Mouse (Mus musculus): ENCODE data around the gene Vkorc1l1.
A peak's percentile ranks its signal among the peaks of the same experiment; 100 is the strongest.

Gene Vkorc1l1

DNA sequence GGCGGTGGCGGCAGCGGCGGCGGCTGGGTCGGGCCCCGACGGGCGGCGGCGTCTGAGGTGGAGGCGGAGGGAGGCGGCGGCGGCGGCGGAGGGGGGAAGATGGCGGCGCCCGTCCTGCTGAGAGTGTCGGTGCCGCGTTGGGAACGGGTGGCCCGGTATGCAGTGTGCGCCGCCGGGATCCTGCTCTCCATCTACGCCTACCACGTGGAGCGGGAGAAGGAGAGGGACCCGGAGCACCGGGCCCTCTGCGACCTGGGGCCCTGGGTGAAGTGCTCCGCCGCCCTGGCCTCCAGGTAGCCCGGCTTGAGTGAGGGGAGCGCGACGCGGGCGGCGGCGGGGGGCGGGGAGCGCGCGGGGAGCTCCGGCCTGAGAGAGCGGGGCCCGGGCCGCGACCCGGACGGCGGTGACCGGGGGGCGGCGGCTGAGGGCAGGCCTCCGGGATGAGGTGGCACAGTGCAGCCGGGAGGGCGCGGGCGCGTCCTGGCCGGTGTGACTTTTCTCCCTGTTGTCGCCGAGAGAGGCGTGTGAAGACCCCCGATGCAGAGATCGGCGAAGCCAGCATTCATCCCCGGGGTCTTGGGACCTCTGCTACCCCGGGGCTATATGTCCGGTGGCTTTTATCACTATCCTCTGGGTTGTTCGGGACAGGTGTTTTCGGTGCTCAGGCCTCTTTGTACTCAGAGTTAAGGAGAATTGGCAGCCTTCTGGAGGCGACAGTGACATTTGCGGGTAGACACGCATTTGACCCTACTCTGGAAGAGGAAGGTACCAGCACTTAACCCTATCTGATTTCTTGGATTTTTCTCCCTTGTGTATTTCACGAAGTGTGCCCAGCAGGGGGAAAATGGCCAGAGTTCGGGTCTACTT, 536 bp downstream of the Vkorc1l1 start:
- peak; percentile 7 for DNase-seq (ENCODE audit: low spot score)

- no peak for DNase-seq (ENCODE audit: low spot score)
Measured at GRCm38 (mm10) chr5:129943402-129943801, 1.6 kb downstream of the Vkorc1l1 start.

DNA sequence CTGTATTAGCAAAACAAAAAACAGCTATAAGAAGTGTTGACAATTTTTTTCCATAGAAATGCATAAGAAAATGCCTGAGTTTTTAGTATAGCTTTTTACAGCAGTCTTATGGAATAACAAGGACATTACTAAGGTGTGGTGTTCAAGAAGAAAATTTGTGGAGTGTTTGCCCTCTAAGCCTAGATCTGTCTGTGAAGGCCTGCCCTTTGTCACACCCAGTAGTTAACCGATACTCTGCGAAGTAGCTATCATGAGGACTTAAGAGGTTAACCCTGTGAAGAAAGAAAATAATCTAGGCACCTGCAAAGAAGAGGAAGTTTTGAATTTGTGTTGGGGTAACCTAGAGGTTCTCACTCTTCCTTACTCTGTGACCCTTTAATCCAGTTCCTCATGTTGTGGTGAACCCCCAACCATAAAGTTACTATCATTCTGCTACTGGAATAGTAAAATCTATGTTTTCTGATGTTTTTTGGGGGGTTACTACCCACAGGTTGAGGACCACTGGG, 5.8 kb downstream of the Vkorc1l1 start:
- DNase-seq (ENCODE audit: low spot score), result no peak

DNA sequence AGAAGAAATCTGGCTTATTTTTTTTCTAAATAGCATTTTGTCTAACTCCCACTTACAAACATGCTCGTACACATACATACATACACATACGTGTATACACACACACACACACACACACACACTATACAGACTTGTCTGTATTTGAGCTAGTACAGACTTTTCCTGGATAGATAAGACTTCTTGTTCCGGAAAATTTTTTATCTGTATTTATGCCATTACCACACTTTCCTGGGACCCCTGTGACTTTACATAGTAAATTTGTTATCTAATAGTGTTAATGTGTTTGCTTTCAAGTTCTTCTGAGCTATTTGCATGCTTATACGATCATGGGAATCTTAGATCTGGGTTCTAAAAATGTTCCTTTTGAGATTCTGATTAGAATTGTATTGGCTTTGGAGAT, 10.4 kb downstream of the Vkorc1l1 start:
- DNase-seq (ENCODE audit: low spot score), result no peak

- DNase-seq (ENCODE audit: low spot score), result no peak
Measured at GRCm38 (mm10) chr5:129954473-129955254, 12.9 kb downstream of the Vkorc1l1 start.

GRCm38 (mm10) chr5:129955792-129956191, 14.0 kb downstream of the Vkorc1l1 start:
- DNase-seq (ENCODE audit: low spot score), result no peak

- DNase-seq (ENCODE audit: low spot score), result no peak
Measured at GRCm38 (mm10) chr5:129963224-129963623, 21.5 kb downstream of the Vkorc1l1 start.

- DNase-seq (ENCODE audit: low spot score), result no peak
Measured at GRCm38 (mm10) chr5:129966448-129966847, 24.7 kb downstream of the Vkorc1l1 start.

GRCm38 (mm10) chr5:129968417-129968816, 26.6 kb downstream of the Vkorc1l1 start:
- no peak for DNase-seq (ENCODE audit: low spot score)

- DNase-seq (ENCODE audit: low spot score), result no peak
Measured at GRCm38 (mm10) chr5:129971491-129971890, 29.7 kb downstream of the Vkorc1l1 start.

- no peak for DNase-seq (ENCODE audit: low spot score)
Measured at GRCm38 (mm10) chr5:129974354-129974753, 32.6 kb downstream of the Vkorc1l1 start.

- DNase-seq (ENCODE audit: low spot score), result no peak
Measured at GRCm38 (mm10) chr5:129974866-129975311, 33.1 kb downstream of the Vkorc1l1 start.

DNA sequence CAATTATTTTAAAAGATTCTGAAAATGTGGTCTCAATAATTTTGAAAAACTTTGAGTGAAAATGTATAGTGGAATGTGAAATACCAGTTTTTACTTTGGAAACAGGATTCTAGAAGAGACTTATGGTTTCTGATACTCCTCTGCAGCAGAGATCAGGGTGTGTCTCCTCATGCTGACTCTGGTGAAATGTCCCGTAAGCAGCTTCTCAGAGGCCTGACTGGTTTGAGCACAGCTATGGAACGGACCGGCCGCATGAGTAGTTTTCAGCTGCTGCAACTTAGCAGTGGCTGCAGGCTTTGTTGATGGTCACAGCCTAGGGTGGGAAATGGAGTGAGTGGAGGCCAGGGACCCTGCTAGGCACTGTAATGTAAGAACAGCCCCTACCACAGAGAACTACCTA, 36.0 kb downstream of the Vkorc1l1 start:
- no peak for DNase-seq (ENCODE audit: low spot score)

- no peak for DNase-seq (ENCODE audit: low spot score)
Measured at GRCm38 (mm10) chr5:129978608-129979007, 36.8 kb downstream of the Vkorc1l1 start.

GRCm38 (mm10) chr5:129980216-129980615, 38.4 kb downstream of the Vkorc1l1 start:
- DNase-seq (ENCODE audit: low spot score), result no peak

- no peak for DNase-seq (ENCODE audit: low spot score)
Measured at GRCm38 (mm10) chr5:129989376-129989775, 47.6 kb downstream of the Vkorc1l1 start.

GRCm38 (mm10) chr5:129991898-129992297, 50.1 kb downstream of the Vkorc1l1 start:
- no peak for DNase-seq (ENCODE audit: low spot score)

- DNase-seq (ENCODE audit: low spot score), result no peak
Measured at GRCm38 (mm10) chr5:129993374-129993773, 51.6 kb downstream of the Vkorc1l1 start.

DNA sequence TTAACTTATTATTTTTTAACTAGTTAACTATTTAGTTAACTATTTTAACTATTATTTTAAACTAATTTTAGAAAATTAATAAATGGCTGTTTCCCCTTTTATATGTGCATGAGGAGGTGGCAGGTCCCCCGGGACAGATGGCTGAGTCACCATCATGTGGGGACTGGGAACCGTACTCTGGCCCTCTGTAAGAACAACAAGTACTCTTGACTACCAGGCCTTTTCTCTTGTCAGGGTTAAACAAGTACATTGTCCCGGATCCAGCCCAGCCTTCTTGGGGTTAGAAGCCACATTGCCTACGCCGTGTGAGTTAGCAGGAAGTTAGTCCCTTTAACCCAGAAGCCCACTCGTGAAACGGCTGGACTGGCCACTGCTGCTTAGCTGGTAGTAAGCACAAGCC, 53.2 kb downstream of the Vkorc1l1 start:
- DNase-seq (ENCODE audit: low spot score), result no peak

- no peak for DNase-seq (ENCODE audit: low spot score)
Measured at GRCm38 (mm10) chr5:129997700-129998099, 55.9 kb downstream of the Vkorc1l1 start.

GRCm38 (mm10) chr5:129999097-129999496, 57.3 kb downstream of the Vkorc1l1 start:
- no peak for DNase-seq (ENCODE audit: low spot score)

DNA sequence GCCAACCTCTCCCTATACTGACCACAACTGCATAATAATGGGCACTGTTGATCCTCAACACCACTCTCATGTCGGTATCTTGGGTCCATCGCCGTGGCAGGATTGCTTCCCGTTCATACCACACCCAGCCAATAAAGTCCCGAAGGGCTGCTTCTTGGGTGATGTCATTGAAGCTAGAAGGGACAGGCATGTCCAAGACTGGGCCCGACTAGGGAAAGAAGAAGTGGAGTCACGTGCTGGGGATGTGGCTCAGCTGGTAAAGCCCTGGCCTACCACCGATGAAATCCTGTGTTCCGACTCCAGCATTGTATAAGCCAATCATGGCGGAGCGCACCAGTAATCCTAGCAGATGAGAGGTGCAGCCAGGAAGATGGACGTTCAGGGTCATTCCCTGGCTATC, 59.0 kb downstream of the Vkorc1l1 start:
- no peak for DNase-seq (ENCODE audit: low spot score)
